Mouse (Mus musculus) brain, adult 2 months (tissue): ENCODE data around the gene Haao.

Experiments used
- DNase-seq: peaks from one replicate; pipeline ENCODE4 v3.0.0; 2011; ENCODE audit warnings: low read depth, low spot score

The Haao gene

DNA sequence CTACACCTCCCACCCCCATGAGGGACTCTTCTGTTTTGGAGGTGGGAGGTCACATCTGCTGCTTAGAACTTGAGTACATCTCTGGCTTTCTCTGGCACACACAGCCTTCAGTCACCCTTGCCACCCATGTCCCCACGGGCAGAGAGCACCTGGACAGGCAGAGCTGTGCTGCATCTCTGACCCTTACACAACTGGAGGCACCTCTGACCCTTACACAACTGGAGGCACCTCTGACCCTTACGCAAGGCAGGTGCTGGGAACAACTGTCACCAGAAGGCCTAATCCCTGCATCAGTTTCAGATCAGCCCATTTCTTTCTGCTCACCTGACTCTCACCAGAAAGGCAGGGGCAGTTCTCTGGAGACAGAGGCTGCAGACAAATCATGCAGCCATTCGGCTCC is 11.7 kb downstream of the Haao start:
- no peak for DNase-seq

GRCm38 (mm10) chr17:83834120-83834519 is 13.6 kb downstream of the Haao start:
- peak; percentile 73 for DNase-seq

GRCm38 (mm10) chr17:83830616-83831292 is 17.0 kb downstream of the Haao start:
- DNase-seq, result no peak

DNA sequence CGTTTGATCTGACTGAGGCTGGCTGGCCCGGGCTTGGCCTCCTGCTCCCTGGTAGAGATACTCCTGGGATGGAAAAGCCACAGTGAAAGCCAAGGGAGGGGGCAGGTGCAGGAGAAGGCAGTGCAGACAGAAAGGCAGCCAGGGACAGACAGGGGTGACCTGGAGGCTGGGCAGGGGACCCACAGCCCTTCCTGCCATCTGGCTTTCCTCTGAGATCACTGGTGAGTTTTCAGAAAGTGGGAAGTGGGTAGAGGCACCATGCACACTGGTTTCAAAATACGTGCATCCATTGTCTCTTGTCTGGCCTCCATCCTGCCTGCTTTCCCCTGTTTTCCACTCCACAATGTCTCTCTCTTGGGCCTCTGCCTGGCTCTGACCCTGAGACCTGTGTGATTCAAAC is 18.4 kb downstream of the Haao start:
- no peak for DNase-seq

GRCm38 (mm10) chr17:83823835-83824234 is 23.9 kb downstream of the Haao start:
- no peak for DNase-seq

DNA sequence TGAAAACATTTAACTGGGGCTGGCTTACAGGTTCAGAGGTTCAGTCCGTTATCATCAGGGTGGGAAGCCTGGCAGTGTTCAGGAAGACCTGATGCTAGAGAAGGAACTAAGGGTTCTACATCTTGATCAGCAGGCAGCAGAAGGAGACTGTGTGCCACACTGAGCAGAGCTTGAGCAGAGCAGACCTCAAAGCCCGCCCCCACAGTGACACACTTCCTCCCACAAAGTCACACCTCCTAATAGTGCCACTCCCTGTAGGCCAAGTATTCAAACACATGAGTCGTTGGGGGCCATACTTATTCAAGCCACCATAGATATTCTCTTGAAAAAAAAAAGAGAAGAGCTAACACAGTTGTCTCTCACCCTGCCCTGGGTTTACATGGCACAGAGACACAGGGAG is 25.9 kb downstream of the Haao start:
- DNase-seq, result no peak

DNA sequence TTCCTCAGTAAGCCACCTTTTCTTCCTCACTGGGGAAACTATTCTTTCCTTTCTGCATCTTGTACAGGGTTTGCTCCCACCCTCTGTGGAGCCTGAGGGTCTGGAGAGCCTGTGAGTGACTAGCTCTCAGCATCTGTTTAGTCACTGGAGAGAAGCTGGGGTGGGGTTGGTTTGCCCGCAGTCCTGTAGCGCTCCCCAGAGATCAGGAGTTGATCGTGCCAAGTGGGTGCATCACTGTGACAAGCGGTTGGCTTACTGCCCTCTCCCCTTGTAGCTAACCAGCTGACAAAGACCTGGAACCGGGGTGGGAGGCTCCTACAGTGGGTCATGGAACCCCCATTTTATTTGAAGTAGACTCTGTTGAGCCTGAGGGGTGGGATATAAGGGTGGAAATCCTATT is 27.1 kb downstream of the Haao start:
- DNase-seq, result peak; percentile 44

GRCm38 (mm10) chr17:83819503-83819902 is 28.3 kb downstream of the Haao start:
- DNase-seq, result peak; percentile 54

GRCm38 (mm10) chr17:83816996-83817395 is 30.8 kb downstream of the Haao start:
- DNase-seq, result no peak

DNA sequence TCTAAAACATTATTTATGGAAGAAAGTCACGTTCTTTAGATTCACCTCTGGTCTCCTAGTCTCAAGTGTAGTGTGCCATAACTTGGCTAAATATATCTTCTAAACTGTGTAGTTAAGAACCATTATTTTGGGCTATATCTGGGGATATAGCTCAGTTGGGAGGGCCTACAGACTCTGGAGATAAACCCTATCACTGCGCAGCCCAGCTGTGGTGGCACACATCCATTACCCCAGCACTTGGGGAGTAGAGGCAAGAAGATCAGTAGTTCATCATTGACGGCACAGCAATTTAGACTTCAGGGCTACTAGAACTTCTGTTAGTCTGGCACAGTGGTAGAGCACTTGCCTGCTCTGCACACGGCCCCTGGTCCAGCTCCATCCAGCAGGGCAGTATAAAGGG is 34.7 kb downstream of the Haao start:
- DNase-seq, result no peak

GRCm38 (mm10) chr17:83812200-83812944 is 35.4 kb downstream of the Haao start:
- DNase-seq, result peak; percentile 93

DNA sequence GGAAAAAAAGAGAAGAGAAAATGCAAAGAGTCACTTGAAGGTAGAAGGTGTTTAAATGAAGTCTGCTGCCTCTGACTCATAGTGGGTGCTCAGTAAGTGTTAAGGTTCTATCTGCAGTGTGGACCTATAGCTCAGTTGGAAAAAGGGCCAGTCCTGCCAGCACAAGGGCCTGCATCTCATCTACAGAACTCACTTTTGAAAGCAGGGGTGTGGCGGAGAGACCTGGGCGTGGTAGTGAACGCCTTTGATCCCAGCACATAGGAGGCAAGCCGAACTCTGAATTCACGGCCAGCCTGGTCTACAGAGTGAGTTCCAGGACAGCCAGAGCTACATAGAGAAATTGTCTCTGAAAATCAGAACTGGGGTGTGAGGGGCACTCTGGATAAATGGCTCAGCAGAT is 37.5 kb downstream of the Haao start:
- DNase-seq, result no peak

- DNase-seq, result no peak
Observed at GRCm38 (mm10) chr17:83809197-83809829, 38.5 kb downstream of the Haao start.

- DNase-seq, result no peak
Observed at GRCm38 (mm10) chr17:83808476-83809098, 39.2 kb downstream of the Haao start.

GRCm38 (mm10) chr17:83807778-83808398 is 39.9 kb downstream of the Haao start:
- peak; percentile 87 for DNase-seq

DNA sequence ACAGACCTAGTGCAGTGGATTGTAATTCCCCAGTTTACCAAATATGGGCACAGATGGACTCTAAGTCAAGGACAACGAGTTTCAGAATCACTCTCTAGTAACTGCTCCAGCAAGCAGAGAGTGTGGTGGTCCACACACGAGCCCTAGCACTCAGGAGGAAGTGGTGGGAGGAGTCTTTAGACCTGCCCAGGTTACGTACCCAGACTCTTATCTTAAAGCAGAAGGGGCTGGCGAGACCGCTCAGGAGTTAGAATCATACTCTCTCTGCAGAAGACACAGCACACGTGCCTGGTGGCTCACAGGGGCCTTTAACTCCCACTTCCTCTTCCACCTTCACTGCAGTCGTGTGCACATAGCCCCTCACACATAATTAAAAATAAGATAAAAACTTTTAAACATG is 40.4 kb downstream of the Haao start:
- no peak for DNase-seq

DNA sequence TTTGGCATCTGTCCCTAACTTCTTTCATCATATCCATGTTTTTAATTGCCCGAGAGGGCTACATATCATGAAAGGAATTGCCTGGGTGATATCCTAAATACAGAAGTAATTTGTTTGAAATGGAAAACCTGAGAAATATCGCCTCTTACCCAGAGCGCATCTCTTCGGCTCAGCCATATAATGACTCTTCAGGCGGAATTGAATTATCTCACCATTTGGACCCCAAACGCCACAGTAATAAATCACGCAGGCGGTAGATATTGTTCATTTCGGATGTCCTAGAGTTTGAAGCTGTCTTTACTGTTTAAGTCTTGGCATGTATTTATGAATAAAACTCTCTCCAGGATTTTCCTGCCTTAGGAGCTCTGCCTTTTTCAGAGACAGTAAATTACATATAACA is 42.7 kb downstream of the Haao start:
- DNase-seq, result no peak

DNA sequence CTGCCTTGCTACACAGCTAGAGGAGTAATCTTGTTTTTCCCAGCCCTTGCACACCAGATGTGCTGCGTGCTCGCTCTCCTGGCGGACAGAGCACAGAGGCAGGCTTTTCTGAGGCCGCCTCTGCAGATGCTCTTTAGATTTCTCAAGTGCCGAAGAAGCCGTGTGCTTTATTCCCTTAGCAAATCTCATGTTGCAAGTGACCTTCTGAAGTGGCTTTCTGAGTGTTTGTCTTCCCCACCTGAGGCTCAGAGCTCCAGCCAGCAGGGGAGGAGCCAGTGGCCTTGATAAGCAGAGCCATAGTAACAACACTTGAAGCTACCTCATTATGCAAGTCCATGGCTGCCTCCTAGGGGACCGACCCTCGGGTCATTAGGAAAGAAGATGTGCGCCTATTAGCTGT is 43.8 kb downstream of the Haao start:
- DNase-seq, result peak; percentile 22

- DNase-seq, result no peak
Observed at GRCm38 (mm10) chr17:83799506-83800050, 48.2 kb downstream of the Haao start.

GRCm38 (mm10) chr17:83795121-83795520 is 52.6 kb downstream of the Haao start:
- no peak for DNase-seq

GRCm38 (mm10) chr17:83792388-83792787 is 55.4 kb downstream of the Haao start:
- DNase-seq, result no peak

DNA sequence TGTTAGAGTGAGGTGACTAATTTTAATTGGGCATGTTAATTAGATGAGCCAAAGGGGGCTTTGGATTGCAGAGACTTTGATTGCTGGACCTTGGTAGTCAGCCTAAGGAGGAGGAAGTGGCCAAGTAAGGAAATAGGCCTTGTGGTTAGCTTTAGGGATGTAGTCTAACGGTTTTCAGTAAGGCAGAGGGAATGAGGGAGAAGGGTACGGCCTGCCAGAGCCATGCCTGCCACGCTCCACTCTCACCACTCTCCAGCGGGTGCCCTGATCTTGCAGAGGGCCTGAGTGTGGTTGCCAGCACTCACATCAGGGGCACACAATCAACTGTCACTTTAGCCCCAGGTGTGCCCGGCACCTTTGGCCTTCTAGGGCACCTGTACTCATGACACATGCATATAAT is 57.6 kb downstream of the Haao start:
- DNase-seq, result no peak
